Mouse (Mus musculus) liver, postnatal 0 days (tissue): ENCODE measurements around the gene Rbpj. TPM values are rescaled to one million over a fixed set of nuclear protein-coding genes. Genes with fewer than 3 reads are reported as not detected.
"Not testable (repeated sequence)": the region's sequence is repeated elsewhere in the genome, so short reads cannot be mapped to it uniquely, and the experiment has no call there.

ENCODE experiments used
- ATAC-seq: fragments of 200-750 bp; cut with Nextera tagmentation; 2 replicates; pipeline ENCODE4 v1.8.0; 2017; ENCODE audit warnings: mild to moderate bottlenecking, moderate library complexity
- DNase-seq: peaks from one replicate; pipeline ENCODE4 v3.0.0-alpha.2; 2016
- H3K27ac ChIP-seq: fragments of 300-500 bp; sonication (generic); 2 replicates; pipeline ENCODE4 v1.5.1; 2014; ENCODE audit warnings: antibody characterized with exemption, moderate library complexity, mild to moderate bottlenecking, low read depth
- H3K27me3 ChIP-seq: fragments of 300-500 bp; sonication (generic); 2 replicates; pipeline ENCODE4 v1.6.1; 2014; ENCODE audit warnings: low read length, control low read depth, mixed read lengths; ENCODE audit not compliant: insufficient read depth
- H3K36me3 ChIP-seq: fragments of 300-500 bp; sonication (generic); replicated peaks from 2 replicates; pipeline ENCODE4 v1.6.1; 2014; ENCODE audit warnings: mild to moderate bottlenecking, control low read depth, low read length, moderate library complexity, mixed read lengths; ENCODE audit not compliant: insufficient read depth
- H3K4me1 ChIP-seq: fragments of 300-500 bp; sonication (generic); 2 replicates; pipeline ENCODE4 v1.6.1; 2014; ENCODE audit warnings: antibody characterized with exemption, mild to moderate bottlenecking, control low read depth; ENCODE audit not compliant: insufficient read depth
- H3K4me2 ChIP-seq: fragments of 300-500 bp; sonication (generic); 2 replicates; pipeline ENCODE4 v1.6.1; 2014; ENCODE audit warnings: low read depth, mild to moderate bottlenecking, low read length, moderate library complexity, mixed read lengths
- H3K4me3 ChIP-seq: fragments of 300-500 bp; sonication (generic); 2 replicates; pipeline ENCODE4 v1.5.1; 2014; ENCODE audit warnings: low read depth, low read length
- H3K9ac ChIP-seq: fragments of 300-500 bp; sonication (generic); replicated peaks from 2 replicates; pipeline ENCODE4 v1.6.1; 2014; ENCODE audit warnings: mild to moderate bottlenecking, moderate library complexity
- H3K9me3 ChIP-seq: fragments of 300-500 bp; sonication (generic); 2 replicates; pipeline ENCODE4 v1.6.1; 2016; ENCODE audit warnings: mild to moderate bottlenecking, control low read depth, low read length, mixed read lengths
- CTCF ChIP-seq: sonication (generic); IDR thresholded peaks from 2 replicates; pipeline ENCODE4 v1.5.1; 2016; ENCODE audit warnings: antibody characterized with exemption, low read depth
- EP300 ChIP-seq: IDR thresholded peaks from 2 replicates; pipeline ENCODE4 v1.6.1; 2016; ENCODE audit warnings: antibody characterized with exemption, low read depth, mild to moderate bottlenecking
- WGBS: fragments of 180-500 bp; shearing (Covaris S2); extraction: QIAGEN DNeasy Blood & Tissue Kit; methylation state at CpG from one replicate; pipeline ENCODE4 v1.1.7; 2014; ENCODE audit not compliant: insufficient replicate concordance; 5-methylcytosine and 5-hydroxymethylcytosine counted together
- polyA plus RNA-seq: library from polyadenylated mRNA; unstranded; fragments of >200 nt; fragmentation: Nextera tagmentation; extraction: Ambion mirVana; gene quantifications from 2 replicates; pipeline ENCODE4 v1.2.1, GENCODE M21; 2015

Gene Rbpj
- polyA plus RNA-seq, 1 experiment from 2014 or later, result 6.1 TPM

- Histone ChIP-seq H3K36me3 (no peaks in the 10 kb centered on the region), H3K4me1 (no peaks in the 10 kb centered on the region), H3K9ac (no peak overlapping the region), H3K4me3 (no peak overlapping the region), H3K27ac (no peak overlapping the region), H3K9me3 (no peaks in the 10 kb centered on the region), H3K4me2 (no peak overlapping the region), H3K27me3 (no peaks in the 10 kb centered on the region)
- WGBS, result 68% methylated on average over 10 of the region's 10 CpGs
- DNase-seq (no peak), ATAC-seq (no peak)
- TF ChIP-seq EP300 (no peak), CTCF (no peak)
Observed at GRCm38 (mm10) chr5:53670321-53670938, 204.5 kb downstream of the Rbpj start.

GRCm38 (mm10) chr5:53671507-53671906, 205.6 kb downstream of the Rbpj start:
- Histone ChIP-seq H3K27ac (no peak overlapping the region), H3K9ac (no peak overlapping the region), H3K27me3 (no peaks in the 10 kb centered on the region), H3K4me1 (peaks cover 4% of the 10 kb centered on the region; the same call in 1 of the 2 replicates), H3K4me3 (no peak overlapping the region), H3K36me3 (no peaks in the 10 kb centered on the region), H3K4me2 (no peak overlapping the region), H3K9me3 (no peaks in the 10 kb centered on the region)
- DNase-seq, result no peak
- 65% methylated on average over 4 of the region's 4 CpGs for WGBS
- ATAC-seq, result no peak
- TF ChIP-seq EP300 (no peak), CTCF (no peak)

GRCm38 (mm10) chr5:53672352-53672751, 206.4 kb downstream of the Rbpj start:
- no peaks in the 10 kb centered on the region for H3K9me3 ChIP-seq
- no peak overlapping the region for H3K9ac ChIP-seq
- 26% methylated on average over 5 of the region's 5 CpGs for WGBS
- TF ChIP-seq EP300, result no peak
- TF ChIP-seq CTCF, result peak; percentile 80
- H3K36me3 ChIP-seq, result no peaks in the 10 kb centered on the region
- no peaks in the 10 kb centered on the region for H3K27me3 ChIP-seq
- peaks cover 6% of the 10 kb centered on the region; the same call in 1 of the 2 replicates for H3K4me1 ChIP-seq
- DNase-seq, result peak; percentile 64
- H3K4me2 ChIP-seq, result no peak overlapping the region
- ATAC-seq, result peak; percentile 36; the same call in 1 of the 2 replicates
- no peak overlapping the region for H3K4me3 ChIP-seq
- no peak overlapping the region for H3K27ac ChIP-seq

GRCm38 (mm10) chr5:53673493-53674150, 207.7 kb downstream of the Rbpj start:
- not testable (repeated sequence) for H3K27ac ChIP-seq, H3K9me3 ChIP-seq, H3K9ac ChIP-seq, H3K27me3 ChIP-seq, ATAC-seq, H3K36me3 ChIP-seq, H3K4me2 ChIP-seq, H3K4me3 ChIP-seq, DNase-seq, H3K4me1 ChIP-seq
- 74% methylated on average over 5 of the region's 6 CpGs for WGBS

GRCm38 (mm10) chr5:53676671-53677070, 210.7 kb downstream of the Rbpj start:
- DNase-seq, result no peak
- H3K9ac ChIP-seq, result no peak overlapping the region
- peaks cover 6% of the 10 kb centered on the region; the same call in 1 of the 2 replicates for H3K4me1 ChIP-seq
- H3K4me3 ChIP-seq, result no peak overlapping the region
- 0 out of 2 replicates have a peak, but pooled peaks cover 6% of the 10 kb centered on the region for H3K27me3 ChIP-seq
- H3K9me3 ChIP-seq, result no peaks in the 10 kb centered on the region
- 61% methylated on average over 8 of the region's 8 CpGs for WGBS
- H3K27ac ChIP-seq, result no peak overlapping the region
- H3K36me3 ChIP-seq, result no peaks in the 10 kb centered on the region
- ATAC-seq, result peak; percentile 64
- no peak for TF ChIP-seq CTCF
- TF ChIP-seq EP300, result no peak
- no peak overlapping the region for H3K4me2 ChIP-seq

GRCm38 (mm10) chr5:53678036-53678767, 212.2 kb downstream of the Rbpj start:
- Histone ChIP-seq H3K4me1 (peaks cover 6% of the 10 kb centered on the region; the same call in 1 of the 2 replicates), H3K4me3 (no peak overlapping the region), H3K9ac (no peak overlapping the region), H3K9me3 (no peaks in the 10 kb centered on the region), H3K27me3 (0 out of 2 replicates have a peak, but pooled peaks cover 6% of the 10 kb centered on the region), H3K4me2 (no peak overlapping the region), H3K36me3 (no peaks in the 10 kb centered on the region), H3K27ac (no peak overlapping the region)
- TF ChIP-seq CTCF, result no peak
- no peak for TF ChIP-seq EP300
- 51% methylated on average over 13 of the region's 13 CpGs for WGBS
- DNase-seq, result no peak
- ATAC-seq, result no peak
